Mouse (Mus musculus): ENCODE data around the gene Cabp1.

DNA sequence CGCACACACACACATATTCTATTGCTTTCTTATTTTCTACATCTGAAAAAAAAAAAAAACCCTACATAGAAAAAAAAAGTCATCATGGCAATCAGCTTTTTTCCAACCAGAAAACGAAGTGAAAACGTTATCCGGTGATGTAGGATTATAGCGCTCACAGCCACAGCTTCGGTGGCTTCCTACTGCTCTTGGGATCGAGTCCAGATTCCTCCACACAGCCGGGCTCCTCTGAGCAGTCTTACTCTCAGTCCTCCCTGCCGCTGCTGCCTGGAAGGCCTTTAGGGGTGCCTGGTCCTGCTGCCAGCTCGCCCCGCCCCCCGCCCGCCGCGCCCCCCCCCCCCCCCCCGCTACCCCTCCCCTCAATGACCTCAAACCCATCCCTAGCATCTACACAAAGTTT, 13.7 kb upstream of the Cabp1 start:
- TF ChIP-seq CTCF (IDR thresholded peaks at IDR 0.05; ENCODE audit: low read depth, low read length) (no peak), TAL1 (conservative IDR thresholded peaks at IDR 0.05; ENCODE audit: low read depth, low read length) (no peak)
